Mouse (Mus musculus) CH12.LX (cell line): Measurements from ENCODE around the gene Tmem189. TPM values are rescaled to one million over a fixed set of nuclear protein-coding genes. Genes with fewer than 3 reads are reported as not detected.

Source experiments
- DNase-seq: peaks from one replicate; pipeline ENCODE4 v3.0.0-alpha.2; 2013; ENCODE audit errors: extremely low read depth
- H3K27ac ChIP-seq: 2 replicates; pipeline ENCODE4 v1.5.1; 2012; ENCODE audit warnings: low read depth, mild to moderate bottlenecking, control low read depth, moderate library complexity; ENCODE audit not compliant: insufficient read depth
- H3K27me3 ChIP-seq: replicated peaks from 2 replicates; pipeline ENCODE3; 2012; ENCODE audit warnings: inconsistent platforms
- H3K36me3 ChIP-seq, 2 experiments: replicated peaks in 1 of 2; 2 replicates each; pipeline versions ENCODE3 to v1.6.1; 2012; ENCODE audit warnings: inconsistent platforms in 1 of 2, low read length in 1 of 2, mild to moderate bottlenecking in 1 of 2, mixed read lengths in 1 of 2, moderate library complexity in 1 of 2; ENCODE audit not compliant: control insufficient read depth in 1 of 2, insufficient read depth in 1 of 2
- H3K4me1 ChIP-seq, 2 experiments: 2 replicates each; pipeline ENCODE4 v1.6.1; 2012; ENCODE audit warnings: inconsistent platforms in 1 of 2, moderate library complexity in 1 of 2; ENCODE audit not compliant: insufficient read depth in 2 of 2, control insufficient read depth in 1 of 2
- H3K4me2 ChIP-seq: 2 replicates; pipeline ENCODE4 v1.6.1; 2012; ENCODE audit warnings: low read depth, mild to moderate bottlenecking, control low read depth; ENCODE audit not compliant: poor library complexity, insufficient read depth, severe bottlenecking
- H3K4me3 ChIP-seq, 3 experiments: fragments of 150-350 bp in 1 of 3; sonication (generic) in 1 of 3; replicated peaks in 1 of 3; 2 replicates each; pipeline versions ENCODE3 to v1.5.1; 2011 to 2012; ENCODE audit warnings: low read depth in 2 of 3, low read length in 2 of 3, mild to moderate bottlenecking in 2 of 3, moderate library complexity in 2 of 3, control low read depth in 1 of 3, improper control_type of control experiment in 1 of 3, inconsistent platforms in 1 of 3, mixed read lengths in 1 of 3; ENCODE audit not compliant: poor library complexity in 1 of 3
- H3K79me2 ChIP-seq: replicated peaks from 2 replicates; pipeline ENCODE4 v1.6.1; 2012; ENCODE audit warnings: mild to moderate bottlenecking, moderate library complexity; ENCODE audit not compliant: control insufficient read depth, poor library complexity, insufficient read depth, severe bottlenecking; ENCODE audit errors: extremely low read depth
- H3K9ac ChIP-seq: 2 replicates; pipeline ENCODE4 v1.6.1; 2012; ENCODE audit warnings: low read depth, mild to moderate bottlenecking, control low read depth, moderate library complexity; ENCODE audit not compliant: insufficient read depth
- H3K9me3 ChIP-seq: replicated peaks from 2 replicates; pipeline ENCODE3; 2012; ENCODE audit warnings: low read length, inconsistent platforms, mixed read lengths
- EP300 ChIP-seq: IDR thresholded peaks from 2 replicates; pipeline ENCODE4 v1.6.1; 2011; ENCODE audit warnings: low read length, improper control_type of control experiment
- GABPA ChIP-seq: IDR thresholded peaks from 2 replicates; pipeline ENCODE4 v1.6.1; 2012; ENCODE audit warnings: low read depth, low read length, improper control_type of control experiment, inconsistent platforms; ENCODE audit not compliant: insufficient replicate concordance
- HCFC1 ChIP-seq: IDR thresholded peaks from 2 replicates; pipeline ENCODE4 v1.6.1; 2012; ENCODE audit warnings: low read depth, mild to moderate bottlenecking, inconsistent platforms, low read length, improper control_type of control experiment
- IRF4 ChIP-seq: IDR thresholded peaks from 2 replicates; pipeline ENCODE4 v1.6.1; 2014; ENCODE audit warnings: low read depth, mild to moderate bottlenecking, inconsistent platforms, low read length, improper control_type of control experiment
- JUN ChIP-seq: IDR thresholded peaks from 2 replicates; pipeline ENCODE4 v1.6.1; 2011; ENCODE audit warnings: low read depth, mild to moderate bottlenecking, low read length, improper control_type of control experiment, moderate library complexity; ENCODE audit not compliant: insufficient read depth
- JUND ChIP-seq: conservative IDR thresholded peaks from 2 replicates; pipeline ENCODE4 v1.6.1; 2011; ENCODE audit warnings: low read depth, low read length, improper control_type of control experiment
- MAX ChIP-seq: IDR thresholded peaks from 2 replicates; pipeline ENCODE4 v1.6.1; 2011; ENCODE audit warnings: low read length, improper control_type of control experiment
- MAZ ChIP-seq: IDR thresholded peaks from 2 replicates; pipeline ENCODE4 v1.6.1; 2012; ENCODE audit warnings: low read depth, mild to moderate bottlenecking, inconsistent platforms, low read length, improper control_type of control experiment, moderate library complexity
- NELFE ChIP-seq: IDR thresholded peaks from 2 replicates; pipeline ENCODE4 v1.6.1; 2011; ENCODE audit warnings: low read depth, low read length, improper control_type of control experiment
- RAD21 ChIP-seq: IDR thresholded peaks from 2 replicates; pipeline ENCODE4 v1.6.1; 2011; ENCODE audit warnings: low read depth, mild to moderate bottlenecking, low read length, improper control_type of control experiment, moderate library complexity
- ZKSCAN1 ChIP-seq: IDR thresholded peaks from 2 replicates; pipeline ENCODE4 v1.6.1; 2012; ENCODE audit warnings: low read depth, inconsistent platforms, low read length, improper control_type of control experiment, borderline replicate concordance
- ZMIZ1 ChIP-seq: IDR thresholded peaks from 2 replicates; pipeline ENCODE4 v1.6.1; 2012; ENCODE audit warnings: low read depth, mild to moderate bottlenecking, inconsistent platforms, low read length, improper control_type of control experiment
- ZNF384 ChIP-seq: IDR thresholded peaks from 2 replicates; pipeline ENCODE4 v1.6.1; 2012; ENCODE audit warnings: low read depth, low read length, improper control_type of control experiment, inconsistent platforms
- dilution Hi-C: fragments of 300-500 bp; cut with MboI; formaldehyde crosslinking; loops from 2 replicates; pipeline ENCODE4 v1.14.3; 2020; ENCODE audit warnings: low sequenced_read_pairs; ENCODE audit not compliant: extremely low pct_unique_long_range_greater_than_20kb, extremely low pct_ligation_motif_present
- in situ Hi-C: fragments of 300-500 bp; cut with MboI; formaldehyde crosslinking; loops from 3 replicates; pipeline ENCODE4 v1.14.3; 2019; ENCODE audit warnings: low sequenced_read_pairs, low pct_ligation_motif_present, low pct_unique_long_range_greater_than_20kb, mixed read lengths
- polyA plus RNA-seq: library from polyadenylated mRNA; unstranded; fragments of >175 nt; gene quantifications from 2 replicates; pipeline ENCODE4 v1.2.1, GENCODE M21; 2012; ENCODE audit warnings: low read depth; ENCODE audit not compliant: insufficient read length
- total RNA-seq, 2 experiments: library from RNA; depleted of rRNA; stranded (reverse); fragments of 300-350 nt in 1 of 2; fragments of >200 nt in 1 of 2; gene quantifications; 2 replicates each; pipeline ENCODE4 v1.2.3; 2012 to 2014

Tmem189 gene
- total and polyA plus RNA-seq, 3 experiments = 27.9 to 30.9 (median 29.5) TPM

- Histone ChIP-seq H3K27ac (no peak overlapping the region), H3K79me2 (peaks cover 95% of the 10 kb centered on the region), H3K4me2 (no peak overlapping the region), H3K9ac (no peak overlapping the region), H3K9me3 (no peaks in the 10 kb centered on the region)
- dilution Hi-C loops = no loop called here
- TF ChIP-seq RAD21 (no peak), NELFE (no peak), ZNF384 (peak; percentile 51; the same call in 1 of the 2 replicates), MAZ (no peak), JUN (no peak), JUND (no peak)
- TF ChIP-seq, all 38 proteins: peak for 1
- Histone ChIP-seq H3K4me3 (no peak overlapping the region), H3K27me3 (no peaks in the 10 kb centered on the region), H3K4me1 (peaks cover 51 to 78% of the 10 kb centered on the region in 2 experiments), H3K36me3 (peaks cover 41 to 79% of the 10 kb centered on the region in 2 experiments)
- DNase-seq = no peak
- in situ Hi-C loops = no loop called here
These were observed 65.1 kb downstream of the Tmem189 start for GRCm38 (mm10) chr2:167624368-167625075.

GRCm38 (mm10) chr2:167622965-167623364 is 66.7 kb downstream of the Tmem189 start:
- Histone ChIP-seq H3K4me1 (peaks cover 46 to 77% of the 10 kb centered on the region in 2 experiments), H3K36me3 (peaks cover 38 to 77% of the 10 kb centered on the region in 2 experiments), H3K27ac (peak overlapping the region; percentile 67)

GRCm38 (mm10) chr2:167622352-167622751 is 67.3 kb downstream of the Tmem189 start:
- TF ChIP-seq ZMIZ1 = no peak
- no peak for TF ChIP-seq IRF4
- no peak for TF ChIP-seq EP300
- Histone ChIP-seq H3K4me2 (no peak overlapping the region), H3K9me3 (no peaks in the 10 kb centered on the region), H3K4me1 (peaks cover 46 to 73% of the 10 kb centered on the region in 2 experiments), H3K36me3 (peaks cover 42 to 77% of the 10 kb centered on the region in 2 experiments), H3K9ac (no peak overlapping the region), H3K79me2 (peaks cover 92% of the 10 kb centered on the region), H3K27ac (peak overlapping the region; percentile 2; the same call in 1 of the 2 replicates), H3K27me3 (no peaks in the 10 kb centered on the region), H3K4me3 (peak overlapping the region in 1 of 3 experiments; percentile 15)
- dilution Hi-C loops (no loop called here), in situ Hi-C loops (no loop called here)
- no peak for DNase-seq

More at GRCm38 (mm10) chr2:167622965-167623364, 66.7 kb downstream of the Tmem189 start:
- Histone ChIP-seq H3K79me2 (peaks cover 95% of the 10 kb centered on the region), H3K9me3 (no peaks in the 10 kb centered on the region), H3K4me3 (no peak overlapping the region), H3K27me3 (no peaks in the 10 kb centered on the region), H3K9ac (no peak overlapping the region), H3K4me2 (peak overlapping the region; percentile 27; the same call in 1 of the 2 replicates)
- dilution Hi-C loops (no loop called here), in situ Hi-C loops (no loop called here)
- no peak for TF ChIP-seq HCFC1
- TF ChIP-seq ZKSCAN1 = no peak
- TF ChIP-seq MAX = no peak
- no peak for TF ChIP-seq GABPA
- DNase-seq = no peak
